Mouse (Mus musculus): ENCODE results near the gene Steap3.
A peak's percentile ranks its signal among the peaks of the same experiment; 100 is the strongest.
"Not testable (repeated sequence)": the region's sequence is repeated elsewhere in the genome, so short reads cannot be mapped to it uniquely, and the experiment has no call there.

The Steap3 gene

DNA sequence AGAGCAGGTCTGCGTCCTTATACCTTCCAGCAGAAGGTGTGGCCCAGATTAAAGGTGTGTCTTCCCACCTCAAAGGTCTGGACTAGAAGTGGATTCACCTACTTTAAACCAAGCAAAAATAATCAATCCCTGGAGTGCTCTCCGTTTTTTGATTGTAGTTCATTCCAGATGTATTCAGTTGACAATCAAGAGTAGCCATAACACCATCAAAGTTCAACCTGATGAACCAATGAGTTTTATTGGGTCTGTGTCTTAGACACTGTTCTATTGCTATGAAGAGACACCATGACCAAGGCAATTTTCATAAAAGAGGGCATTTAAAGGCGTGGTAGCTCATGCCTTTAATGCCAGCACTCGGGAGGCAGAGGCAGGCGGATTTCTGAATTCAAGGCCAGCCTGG, at the start of gene Steap3:
TSS of gene Steap3 (minus strand) at position 101 of the 400 bp plus-strand sequence.
- DNase-seq (ENCODE audit: low spot score), result no peak

DNA sequence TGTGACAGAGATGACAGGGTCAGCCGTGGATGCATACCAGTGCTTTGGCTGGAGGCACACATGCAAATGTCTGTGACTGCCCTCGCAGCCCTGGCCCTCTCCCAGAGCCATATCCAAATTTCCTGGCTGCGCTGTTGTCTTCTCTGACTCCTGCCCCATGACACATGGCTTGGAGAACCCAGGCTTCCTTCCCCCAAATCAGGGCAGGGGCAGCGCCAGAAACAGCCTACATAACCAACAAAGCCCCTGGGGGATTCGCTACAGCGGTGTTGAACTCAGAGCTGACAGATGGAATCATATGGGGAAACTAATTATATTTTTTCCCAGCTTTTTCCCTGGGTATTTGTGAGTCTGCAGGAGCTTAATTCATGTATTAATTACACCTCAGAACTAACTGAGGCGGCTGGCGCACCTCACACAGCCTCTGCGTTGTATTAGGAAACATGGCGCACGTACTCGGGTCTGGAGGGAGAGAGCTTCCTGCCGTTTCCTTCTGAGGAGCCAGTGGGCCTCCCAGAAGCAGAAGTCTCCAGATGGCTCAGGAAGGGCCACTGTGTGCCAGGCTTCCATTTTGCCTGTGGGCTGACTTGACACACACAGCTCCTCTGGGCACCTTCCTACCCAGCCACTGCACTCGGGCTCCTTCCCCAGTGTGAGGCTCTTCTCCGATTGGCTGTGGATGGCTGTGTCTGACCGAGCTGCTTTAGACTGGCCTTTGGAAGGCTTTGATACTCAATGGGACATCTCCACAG, 48.9 kb upstream of the Steap3 start:
- DNase-seq (ENCODE audit: low spot score), result no peak

DNA sequence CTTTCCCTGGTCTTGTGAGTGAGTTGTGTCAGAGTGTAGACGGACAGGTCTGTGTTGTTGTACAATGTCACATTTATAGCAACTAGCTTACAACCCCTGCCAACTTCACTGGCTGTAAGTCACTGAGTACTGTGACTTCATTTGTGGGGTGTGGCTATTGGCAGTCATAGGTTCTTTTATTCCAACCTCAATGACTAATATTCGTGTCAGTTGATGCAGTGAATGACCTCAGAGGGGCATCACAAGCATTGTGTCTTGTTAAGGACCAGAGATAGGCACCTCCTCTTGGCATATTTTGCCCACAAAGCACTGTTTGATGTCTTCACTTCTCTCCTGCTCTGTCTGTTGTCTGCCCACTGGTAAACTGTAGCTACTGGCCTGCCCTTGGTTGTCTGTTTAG, 33.3 kb upstream of the Steap3 start:
- no peak for DNase-seq (ENCODE audit: low spot score)

DNA sequence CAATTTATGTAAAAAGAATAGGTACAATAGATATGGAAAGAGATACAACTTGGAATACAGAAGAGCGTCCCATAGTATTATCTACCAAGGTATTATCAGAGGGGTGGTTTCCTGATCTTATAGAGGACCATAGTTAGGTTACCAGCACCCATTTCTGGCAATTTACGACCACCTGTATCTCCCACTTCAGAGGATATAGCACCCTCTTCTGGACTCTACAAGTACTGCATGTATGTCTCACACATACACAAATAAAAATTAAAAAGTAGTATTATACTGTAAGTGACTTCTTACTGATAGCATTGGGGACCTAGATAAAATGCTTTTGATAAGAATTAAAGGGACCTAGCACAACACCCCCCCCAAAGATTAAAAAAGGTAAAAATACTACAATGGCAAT, 24.4 kb upstream of the Steap3 start:
- no peak for DNase-seq (ENCODE audit: low spot score)

DNA sequence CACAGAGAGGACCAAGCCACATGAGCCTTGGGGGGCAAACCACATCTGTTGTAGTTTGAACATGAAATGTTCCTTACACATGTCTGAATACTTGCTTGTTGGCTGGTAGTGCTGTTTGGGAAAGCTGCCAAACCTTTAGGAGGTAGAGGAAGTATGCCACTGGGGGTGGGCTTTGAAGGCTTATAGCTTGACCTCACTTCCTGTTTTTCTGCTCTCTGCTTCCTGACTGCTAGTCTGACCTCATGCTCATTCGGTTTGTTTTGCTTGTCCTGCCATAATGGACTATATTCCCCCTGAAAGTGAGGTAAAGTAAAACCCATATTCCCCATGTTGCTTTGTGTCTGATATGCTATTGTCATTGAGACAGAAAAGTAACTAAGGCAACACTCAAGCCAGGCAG, 21.3 kb upstream of the Steap3 start:
- peak; percentile 9 for DNase-seq (ENCODE audit: low spot score)

DNA sequence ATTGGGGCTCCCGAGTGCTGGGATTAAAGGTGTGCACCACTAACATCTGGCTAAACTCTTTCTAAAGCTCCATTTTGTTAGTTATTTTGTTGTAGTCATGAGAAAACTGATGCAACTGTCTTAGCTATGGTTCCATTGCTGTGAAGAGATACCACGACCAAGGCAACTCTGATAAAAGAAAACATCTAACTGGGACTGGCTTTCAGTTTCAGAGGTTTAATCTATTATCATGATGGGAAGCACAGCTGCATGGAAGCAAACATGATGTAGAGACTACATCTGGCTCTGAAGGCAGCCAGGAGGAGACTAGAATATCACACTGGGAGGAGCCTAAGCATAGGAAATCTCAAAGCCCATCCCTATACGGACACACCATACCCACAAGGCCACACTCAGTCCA, 19.2 kb upstream of the Steap3 start:
- no peak for DNase-seq (ENCODE audit: low spot score)

DNA sequence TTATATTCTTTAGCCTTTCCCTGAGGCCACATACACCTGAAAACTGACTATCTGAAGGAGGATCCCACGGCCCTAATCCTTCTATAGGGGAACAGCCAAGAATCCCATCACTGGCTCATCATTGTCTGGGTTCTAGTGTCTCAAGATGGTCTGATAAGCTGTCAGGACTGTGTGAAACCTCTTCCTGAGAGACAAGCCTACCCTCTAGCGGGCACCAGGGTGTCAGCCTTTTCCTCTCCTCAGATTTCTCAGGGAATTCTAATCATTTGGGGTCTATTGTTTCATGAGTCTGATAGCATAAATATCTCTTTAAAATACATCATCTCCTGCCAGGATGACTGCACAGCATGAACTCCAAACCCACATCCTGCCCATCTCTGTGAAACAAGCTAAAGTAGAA, 17.3 kb upstream of the Steap3 start:
- DNase-seq (ENCODE audit: low spot score), result no peak

DNA sequence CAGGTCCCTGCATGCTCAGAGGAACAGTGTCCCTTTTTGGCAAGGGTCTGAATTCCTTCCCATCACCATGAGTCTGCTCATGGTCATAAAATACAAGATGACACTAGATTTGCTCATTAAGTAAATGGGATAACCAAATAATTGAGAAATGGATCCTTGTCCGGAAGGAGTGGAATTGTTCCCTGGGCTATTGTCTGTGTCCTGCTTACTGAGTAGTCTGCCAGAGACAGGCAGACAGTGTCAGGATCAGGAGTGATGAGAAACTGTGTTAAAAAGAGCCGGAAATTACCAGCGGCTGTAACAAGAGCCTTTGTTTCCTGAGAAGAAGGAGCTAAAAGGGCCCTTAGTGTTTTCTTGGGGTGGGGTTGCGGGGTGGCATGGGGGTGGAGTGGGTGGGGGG, 15.2 kb upstream of the Steap3 start:
- no peak for DNase-seq (ENCODE audit: low spot score)

DNA sequence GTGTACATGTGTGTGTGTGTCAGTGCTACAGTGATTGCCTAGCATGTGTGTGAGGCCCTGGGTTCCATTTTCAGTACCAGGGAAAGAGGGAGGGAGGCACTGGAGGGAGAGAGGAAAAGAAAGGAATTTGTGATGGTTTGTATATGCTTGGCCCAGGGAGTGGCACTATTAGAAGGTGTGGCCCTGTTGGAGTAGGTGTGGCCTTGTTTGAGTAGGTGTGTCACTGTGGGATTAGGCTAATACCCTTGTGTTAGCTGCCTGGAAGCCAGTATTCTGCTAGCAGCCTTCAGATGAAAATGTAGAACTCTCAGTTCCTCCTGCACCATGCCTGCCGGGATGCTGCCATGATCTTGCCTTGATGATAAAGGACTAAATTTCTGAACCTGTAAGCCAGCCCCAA, 3.6 kb upstream of the Steap3 start:
- DNase-seq (ENCODE audit: low spot score), result not testable (repeated sequence)

DNA sequence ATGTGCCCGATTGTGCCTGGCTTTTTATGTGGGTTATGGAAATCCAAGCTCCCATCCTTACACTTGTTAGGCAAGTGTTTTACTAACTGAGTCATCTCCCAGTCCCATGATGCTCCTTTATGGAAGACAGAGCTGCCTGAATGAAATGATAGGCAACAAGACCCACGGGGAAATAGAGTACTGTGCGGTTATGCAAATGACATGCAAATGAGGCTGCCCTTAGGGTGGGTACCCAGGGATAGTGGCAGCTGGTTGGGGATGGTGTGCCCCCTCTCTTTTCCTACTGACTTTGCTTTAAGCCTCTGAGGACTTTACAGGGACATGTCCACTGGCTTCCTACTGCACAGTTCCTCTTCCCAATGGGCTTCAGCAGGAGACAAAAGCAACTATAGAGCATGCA, 2.7 kb upstream of the Steap3 start:
- DNase-seq (ENCODE audit: low spot score), result no peak

DNA sequence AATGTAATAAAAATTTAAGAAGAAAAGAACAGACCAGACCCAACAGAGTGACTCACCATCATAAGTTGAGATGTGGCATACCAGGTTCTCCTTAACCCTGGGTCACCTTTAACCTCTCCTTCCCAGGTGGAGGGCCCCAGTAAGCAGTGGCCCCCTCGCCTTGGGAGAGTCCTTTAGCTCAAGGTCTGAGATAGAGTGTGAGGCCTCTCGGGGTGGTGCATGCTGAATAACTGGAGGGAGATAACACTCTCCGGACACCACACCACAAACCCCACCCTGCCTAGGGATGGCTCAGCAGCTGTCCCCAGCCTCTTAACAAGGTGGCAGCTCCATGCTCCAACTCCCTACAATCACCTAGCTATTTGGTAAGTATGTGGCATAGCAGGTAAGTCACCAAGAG, 1.6 kb downstream of the Steap3 start:
- no peak for DNase-seq (ENCODE audit: low spot score)

DNA sequence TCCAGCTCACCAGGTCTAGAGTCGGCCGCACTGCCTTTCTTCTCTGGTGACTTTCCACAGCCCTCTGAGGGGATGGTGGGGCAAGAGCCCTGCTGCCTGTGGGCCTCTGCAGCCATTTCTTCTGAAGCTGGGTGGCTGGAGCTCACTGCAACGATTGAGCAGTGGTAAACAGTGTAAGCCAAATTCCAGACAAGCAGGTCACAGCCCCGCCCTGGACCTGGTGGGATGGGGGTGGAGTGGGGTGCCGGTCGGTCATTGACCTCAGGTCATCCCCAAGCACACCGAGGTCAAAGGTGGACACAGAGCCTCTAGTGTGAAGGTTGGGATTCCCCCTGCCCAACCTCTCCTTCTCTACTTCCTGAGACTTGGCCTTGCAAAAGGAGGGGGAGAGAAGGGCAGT, 2.4 kb downstream of the Steap3 start:
- DNase-seq (ENCODE audit: low spot score), result no peak

DNA sequence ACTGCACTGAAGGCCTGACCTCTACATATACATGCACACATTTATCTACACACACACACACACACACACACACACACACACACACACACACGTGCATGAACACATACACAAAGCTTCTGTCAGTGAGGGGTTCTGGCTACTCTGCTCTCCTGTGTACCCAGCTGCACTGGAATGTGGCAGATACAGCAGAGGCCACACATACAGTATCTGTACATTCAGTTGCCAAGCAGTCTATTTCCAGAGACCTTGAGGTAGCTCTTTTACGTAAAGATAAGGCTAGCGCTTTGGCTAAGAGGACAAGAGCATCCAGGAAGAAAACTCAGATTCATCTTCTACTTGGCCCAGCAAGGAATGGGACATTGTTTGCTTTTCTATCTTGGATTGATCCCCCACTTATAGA, 4.9 kb downstream of the Steap3 start:
- no peak for DNase-seq (ENCODE audit: low spot score)

DNA sequence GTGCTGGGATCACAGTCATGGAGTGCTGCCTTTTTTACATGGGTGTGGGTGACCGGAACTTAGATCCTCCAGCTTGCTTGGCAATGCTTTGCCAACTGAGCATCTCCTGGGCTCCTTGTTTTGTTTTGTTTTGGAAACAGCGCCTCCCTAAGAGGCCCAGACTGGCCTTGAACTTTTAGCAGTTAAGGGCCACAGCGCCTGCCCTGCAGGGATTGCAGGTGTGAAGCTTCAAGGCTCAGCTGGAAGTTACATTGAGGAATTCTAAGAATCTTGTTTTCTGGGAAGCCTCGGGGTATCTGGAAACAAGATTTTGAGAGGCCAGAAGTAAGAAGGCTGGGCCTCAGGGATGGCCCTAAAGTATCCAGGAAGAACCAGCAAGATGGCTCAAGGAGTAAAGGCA, 6.0 kb downstream of the Steap3 start:
- no peak for DNase-seq (ENCODE audit: low spot score)

DNA sequence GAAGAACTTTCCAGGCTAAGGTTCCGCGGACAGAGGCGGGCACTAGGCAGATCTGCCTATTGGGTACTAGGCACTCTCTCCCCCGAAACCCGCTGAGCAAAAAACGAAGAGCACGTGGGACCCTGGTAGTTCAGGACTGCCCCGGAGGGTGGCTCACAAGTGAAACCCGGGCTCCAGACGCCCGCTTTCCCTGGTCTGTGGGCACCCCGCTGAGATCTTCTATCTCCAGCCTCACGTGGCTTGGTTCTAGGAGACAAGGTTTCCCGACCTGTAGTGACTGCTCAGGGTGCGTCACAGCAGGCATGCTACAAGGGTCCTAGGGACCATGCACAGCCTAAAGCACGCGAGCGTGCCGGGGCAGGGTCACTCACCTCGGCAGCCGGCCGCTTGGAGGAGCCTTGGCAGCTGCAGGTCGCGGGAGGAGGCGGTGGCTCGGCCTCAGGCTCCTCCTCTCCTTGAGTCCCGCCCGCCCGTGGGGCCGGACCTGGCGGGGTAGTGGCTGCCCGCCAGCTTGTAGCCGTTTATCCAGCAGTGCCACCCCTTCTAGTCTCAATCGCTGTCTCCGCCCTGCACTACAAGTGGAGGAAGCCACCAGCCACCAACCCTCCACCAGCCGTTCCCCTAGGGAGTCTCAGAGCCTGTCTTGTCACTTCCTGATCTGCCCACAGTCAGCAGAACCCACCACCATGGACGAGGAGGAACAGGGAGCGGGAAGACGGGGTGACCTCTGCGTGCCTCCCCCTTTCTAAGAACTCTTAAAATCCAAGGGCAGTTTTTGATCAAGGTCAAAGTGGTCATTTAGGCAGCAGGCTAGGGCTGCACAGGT, 7.4 kb downstream of the Steap3 start:
- DNase-seq (ENCODE audit: low spot score), result peak; percentile 82

DNA sequence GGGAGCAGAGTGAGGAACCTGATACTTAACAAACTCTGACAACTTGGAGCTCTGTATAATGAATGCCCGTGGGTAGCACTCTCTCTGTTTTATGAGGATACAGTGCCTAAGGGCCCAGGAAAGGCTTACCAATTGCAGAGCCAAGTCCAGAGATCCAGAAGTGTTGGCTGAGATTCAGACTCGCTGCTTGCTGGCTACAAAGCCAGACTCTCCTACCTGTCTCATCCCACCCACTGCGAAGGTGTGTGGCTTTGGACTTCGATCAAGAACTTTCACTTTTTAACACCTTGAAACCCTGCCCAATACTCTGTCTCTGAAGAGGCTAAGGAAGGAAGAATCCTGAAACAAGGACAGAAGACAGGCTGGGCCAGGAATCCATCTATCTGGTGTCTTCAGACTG, 9.3 kb downstream of the Steap3 start:
- no peak for DNase-seq (ENCODE audit: low spot score)

DNA sequence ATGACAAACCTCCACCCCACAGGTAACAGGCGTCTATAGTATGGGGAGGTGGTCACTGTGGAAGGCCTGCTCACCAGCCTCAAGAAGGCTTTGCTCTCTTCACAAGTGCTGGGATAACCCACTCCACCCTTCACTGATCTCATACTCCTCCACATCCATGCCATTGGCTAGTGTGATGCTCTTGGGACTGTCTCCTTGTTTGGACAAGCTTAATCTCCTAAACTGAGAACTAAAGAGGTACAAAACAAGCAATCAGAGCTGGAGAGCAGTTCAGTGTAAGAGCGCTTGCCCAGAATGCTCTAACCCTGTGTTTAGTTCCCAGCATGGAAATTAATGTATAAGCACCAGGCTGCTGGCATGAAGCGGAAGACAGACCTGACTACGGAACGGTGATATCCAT, 11.3 kb downstream of the Steap3 start:
- DNase-seq (ENCODE audit: low spot score), result no peak

DNA sequence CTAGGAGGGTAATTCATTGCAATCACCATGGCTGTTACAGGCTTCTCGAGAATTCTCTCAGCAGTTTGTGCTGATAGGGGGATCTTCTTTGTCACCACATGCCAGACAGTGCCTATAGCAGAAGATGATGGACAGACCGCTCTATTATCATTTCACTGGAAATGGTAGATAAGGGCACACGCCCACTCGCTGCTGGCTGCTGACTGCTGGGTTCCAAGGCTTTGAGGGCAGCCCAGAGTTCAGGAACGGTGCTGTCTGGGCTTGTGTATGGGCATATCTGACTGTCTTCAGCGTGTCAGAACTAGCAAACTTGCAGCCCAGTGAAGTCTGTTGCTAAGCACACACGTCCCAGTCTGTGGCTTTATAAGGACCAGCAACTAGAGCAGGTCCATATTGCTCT, 13.3 kb downstream of the Steap3 start:
- no peak for DNase-seq (ENCODE audit: low spot score)

DNA sequence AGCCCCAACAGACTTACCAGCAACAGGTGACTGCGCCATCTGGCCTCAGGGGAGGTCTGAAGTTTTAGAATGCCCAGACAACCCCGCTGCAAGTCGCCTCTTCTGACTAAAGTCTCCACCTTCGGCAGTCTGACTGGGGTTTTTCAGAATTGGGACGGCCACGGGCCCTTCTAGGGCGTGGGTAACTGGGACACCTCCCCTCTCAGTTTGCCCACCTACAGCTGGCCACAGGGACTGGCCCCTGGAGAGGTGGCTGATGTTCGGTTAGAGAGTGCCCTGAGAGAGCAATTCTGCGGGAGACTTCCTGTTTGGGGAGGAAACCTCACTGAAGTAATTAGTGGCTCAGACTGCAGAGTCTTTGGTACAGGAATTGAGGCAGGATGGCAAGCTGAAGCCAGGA, 13.8 kb downstream of the Steap3 start:
- DNase-seq (ENCODE audit: low spot score), result no peak

DNA sequence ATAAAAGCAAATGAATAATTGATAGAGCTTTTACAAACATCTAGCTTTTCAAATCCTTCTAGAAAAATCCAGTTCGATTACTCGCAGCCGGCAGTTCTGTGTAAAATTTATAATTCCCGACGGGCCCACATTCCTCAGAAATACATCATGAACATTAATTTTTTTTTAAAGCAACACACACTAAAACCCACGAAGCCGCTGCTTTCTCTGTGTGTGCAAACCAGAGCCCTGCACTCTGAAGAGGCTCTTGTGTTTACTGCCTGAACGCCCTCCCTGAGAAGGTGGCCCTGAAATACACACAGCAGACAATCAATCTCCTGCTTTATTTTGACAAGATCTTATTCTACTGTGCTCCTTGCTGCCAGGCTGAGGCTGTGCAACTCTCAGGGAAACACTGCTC, 14.3 kb downstream of the Steap3 start:
- DNase-seq (ENCODE audit: low spot score), result no peak

DNA sequence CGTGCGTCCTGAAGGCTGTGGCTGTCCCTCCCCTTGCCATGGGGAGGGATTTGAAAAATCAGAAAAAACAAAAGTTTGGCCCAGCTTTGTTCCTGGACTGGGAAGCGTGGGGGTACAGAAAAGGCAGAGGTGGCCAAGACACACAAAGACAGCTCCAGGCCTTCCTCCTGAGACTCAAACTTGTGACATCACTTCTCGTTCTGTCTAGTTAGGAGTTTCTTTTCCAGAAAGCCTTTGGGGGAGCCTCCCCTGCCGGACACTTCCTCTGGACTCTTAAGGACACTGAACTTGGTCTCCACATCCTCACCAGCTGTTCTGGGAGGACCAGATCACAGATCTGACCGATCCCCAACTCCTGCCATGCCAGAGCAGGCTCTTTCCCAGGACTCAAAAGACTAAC, 18.8 kb downstream of the Steap3 start:
- DNase-seq (ENCODE audit: low spot score), result no peak

DNA sequence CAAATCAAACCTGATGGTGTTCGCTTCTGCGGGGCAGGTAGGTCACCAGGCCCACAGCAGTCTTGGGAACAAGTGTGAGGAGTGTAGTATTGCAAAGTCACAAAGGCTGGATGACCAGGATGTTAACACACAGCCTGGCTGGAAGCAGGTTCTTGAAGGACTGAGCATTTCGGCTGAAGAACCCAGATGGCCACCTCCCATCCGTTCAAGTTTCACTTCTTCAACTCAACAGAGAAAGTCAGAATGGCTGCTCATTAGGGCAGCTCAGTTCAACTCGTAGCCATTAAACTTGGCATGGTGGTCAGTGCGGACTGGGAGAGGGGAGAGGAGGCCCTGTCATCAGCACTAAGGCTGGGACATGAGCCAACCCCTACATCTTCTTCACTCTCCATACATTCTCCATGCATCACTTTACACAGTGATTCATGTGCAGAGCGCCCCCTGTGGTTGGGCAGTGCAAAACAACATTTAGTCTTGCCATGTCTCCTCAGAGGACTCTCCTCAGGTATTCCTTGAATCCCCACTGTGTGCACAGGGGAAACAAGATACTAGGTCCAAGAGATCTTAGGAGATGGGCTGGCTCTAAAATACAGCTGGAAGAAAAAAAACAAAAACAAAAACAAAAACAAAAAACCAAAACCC, 19.9 kb downstream of the Steap3 start:
- DNase-seq (ENCODE audit: low spot score), result no peak

DNA sequence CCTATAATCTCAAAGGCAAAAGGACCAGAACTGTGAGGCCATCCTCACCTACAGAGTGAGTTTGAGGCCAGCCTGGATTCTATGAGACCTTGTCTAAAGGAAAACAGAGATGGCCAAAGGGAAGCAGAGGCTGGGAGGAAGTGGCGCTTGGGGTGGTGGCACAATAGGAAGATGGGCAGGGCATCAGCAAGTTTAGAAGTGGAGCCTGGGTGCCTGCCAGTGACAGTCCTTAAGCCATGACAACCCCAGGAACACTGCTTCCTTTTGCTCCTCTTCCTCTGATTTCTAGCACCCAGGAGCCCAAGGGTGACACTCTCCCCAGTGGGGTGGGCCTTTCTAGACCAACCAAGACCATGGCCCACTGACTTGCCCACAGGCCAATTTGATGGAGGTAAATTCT, 21.3 kb downstream of the Steap3 start:
- DNase-seq (ENCODE audit: low spot score), result no peak

Data from embryo, embryonic 10 days (tissue).